Mouse (Mus musculus) spleen, postnatal 4 days (tissue): ENCODE results near the gene Gpc5.
"Not testable (repeated sequence)": the region's sequence is repeated elsewhere in the genome, so short reads cannot be mapped to it uniquely, and the experiment has no call there.

ENCODE experiments used
- DNase-seq, 2 experiments: peaks; one replicate each; pipeline ENCODE4 v3.0.0; 2022; ENCODE audit warnings: low spot score in 2 of 2

The Gpc5 gene

DNA sequence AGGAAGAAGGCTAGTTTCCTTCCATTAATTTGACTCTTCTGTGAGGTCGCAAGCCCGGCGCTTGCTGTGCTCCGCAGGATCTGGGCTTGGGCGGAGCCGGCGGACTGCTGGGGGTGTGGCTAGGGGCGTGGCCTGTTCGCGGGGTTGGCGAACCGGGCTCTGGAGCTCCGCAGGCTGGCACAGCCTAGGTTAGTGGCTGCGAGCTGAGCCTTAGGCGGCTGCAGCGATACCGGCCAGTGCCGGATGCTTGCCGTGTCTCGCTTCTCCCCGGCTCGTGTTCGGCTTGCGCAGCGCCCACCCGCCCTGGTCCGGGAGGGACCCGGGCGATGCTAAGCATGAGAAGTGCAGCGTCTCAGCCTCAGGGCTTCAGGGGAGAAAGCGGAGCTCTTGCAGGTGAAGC, at the start of gene Gpc5:
Gene Gpc5 (plus strand): TSS at position 135 of the 400 bp plus-strand sequence.
- peak; percentile 79 to 86 for DNase-seq

DNA sequence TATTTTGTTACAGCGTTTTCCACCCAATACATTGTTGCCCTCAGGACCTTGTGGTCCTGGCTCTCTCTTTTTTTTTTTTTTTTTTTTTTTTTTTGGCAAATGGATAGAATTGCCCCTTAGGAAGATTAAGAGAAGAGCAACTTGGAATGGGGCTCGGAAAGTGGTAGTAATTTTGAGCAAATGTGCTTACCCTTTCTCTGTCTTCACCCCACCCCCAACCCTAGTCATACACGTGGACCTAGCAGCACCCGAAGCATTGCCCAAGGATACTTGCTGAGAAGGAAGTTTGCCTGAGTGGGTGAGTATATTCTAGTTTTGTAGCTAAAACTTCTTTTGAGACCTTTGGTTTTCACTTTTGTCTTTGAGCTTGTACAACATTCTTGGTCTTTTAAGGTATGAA, 49.4 kb upstream of the Gpc5 start:
- no peak for DNase-seq

DNA sequence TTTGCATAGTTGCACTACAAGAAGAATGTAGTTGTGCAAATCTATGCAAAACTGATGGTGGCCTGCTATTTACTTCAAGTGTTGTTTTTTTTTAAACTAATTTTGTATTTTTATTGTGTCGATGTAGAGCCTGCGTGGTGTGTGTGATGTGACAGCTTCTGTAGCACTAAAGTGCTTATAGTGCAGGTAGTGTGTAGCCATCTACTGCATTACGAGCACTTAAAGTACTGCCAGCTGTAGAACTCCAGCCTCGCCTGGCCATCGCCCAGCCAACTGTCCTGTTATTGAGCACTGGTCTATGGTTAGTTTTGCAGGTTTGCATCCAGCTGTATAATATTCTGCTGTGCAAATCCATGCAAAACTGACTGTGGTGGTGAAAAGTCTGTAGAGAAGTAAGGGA, 48.0 kb upstream of the Gpc5 start:
- DNase-seq = no peak

DNA sequence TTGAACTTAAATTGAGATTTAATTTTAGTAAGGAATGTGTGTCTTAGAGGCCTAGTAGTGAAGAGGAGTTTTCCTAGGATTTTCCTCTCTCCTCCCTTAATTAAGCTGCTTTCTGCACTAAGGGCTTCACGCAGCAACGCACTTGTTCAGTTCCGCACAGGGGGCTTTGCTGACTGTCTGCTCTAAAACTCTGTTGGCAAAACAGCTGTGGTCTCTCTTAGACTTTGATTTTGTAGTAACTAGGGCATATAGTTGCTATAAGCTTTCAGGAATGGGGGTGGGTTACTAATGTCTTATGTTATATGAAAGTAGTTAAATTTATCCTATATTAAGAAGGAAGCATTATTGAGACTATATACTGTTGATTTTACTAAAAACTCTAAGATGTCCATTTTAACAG, 46.3 kb upstream of the Gpc5 start:
- DNase-seq = no peak

DNA sequence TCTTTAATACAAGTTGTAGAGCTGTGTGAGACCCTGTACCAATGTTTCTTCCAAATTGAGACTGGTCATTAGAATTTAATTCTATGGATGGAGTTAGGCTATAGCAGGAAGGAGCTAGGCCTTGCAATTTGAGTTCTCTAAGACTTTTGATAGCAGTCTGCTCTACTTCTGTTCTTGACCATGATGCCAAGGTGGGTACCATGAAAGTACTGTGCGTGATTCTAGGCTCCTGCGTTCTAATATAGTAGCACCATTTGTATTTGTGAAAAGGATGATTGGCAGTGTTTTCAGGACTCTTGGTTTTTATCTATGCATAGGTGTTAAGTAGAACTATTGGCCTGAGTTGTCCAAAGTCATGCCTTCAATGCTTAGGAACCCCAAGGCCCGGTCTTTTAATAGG, 44.7 kb upstream of the Gpc5 start:
- DNase-seq = no peak

DNA sequence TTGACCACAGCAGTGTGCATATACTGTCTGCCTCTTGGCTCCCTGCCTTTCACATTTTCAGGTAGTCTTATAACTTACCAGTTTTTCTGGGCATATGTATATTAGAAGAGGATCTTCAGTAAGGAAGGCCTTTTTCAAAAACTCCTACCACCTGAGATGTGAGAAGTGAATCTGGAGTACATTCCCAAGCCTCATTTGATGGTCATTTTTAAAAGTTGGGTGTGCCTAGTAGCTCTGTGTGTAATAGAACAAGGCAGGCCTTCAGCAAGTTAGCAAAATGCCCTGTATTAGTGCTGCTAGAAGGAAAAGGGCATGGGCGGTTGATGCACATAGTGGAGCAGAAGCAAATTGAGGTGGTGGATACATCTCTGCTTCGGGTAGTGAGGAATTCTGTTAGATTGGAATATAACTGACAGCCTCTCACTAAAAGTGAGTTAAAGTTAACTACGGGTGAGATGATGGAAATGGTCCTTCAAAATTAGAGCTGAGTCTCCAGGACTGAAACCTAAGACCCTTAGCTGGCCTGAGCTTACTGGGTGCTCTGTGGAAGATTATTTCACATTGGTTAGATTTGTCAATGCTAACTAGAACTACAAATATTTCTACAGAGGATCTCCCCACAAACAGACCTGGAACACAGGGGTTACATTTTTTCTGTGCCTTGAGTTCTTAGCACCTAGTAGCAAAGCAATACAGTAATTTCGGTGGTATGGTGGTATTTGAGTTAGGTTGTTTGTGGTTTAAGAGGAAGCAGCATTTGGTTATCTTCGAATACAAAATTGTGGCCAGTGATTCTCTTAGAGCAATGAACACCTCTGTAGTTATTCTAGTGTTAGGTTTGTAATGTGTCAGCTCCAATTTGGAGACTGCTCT, 43.8 kb upstream of the Gpc5 start:
- DNase-seq = no peak

DNA sequence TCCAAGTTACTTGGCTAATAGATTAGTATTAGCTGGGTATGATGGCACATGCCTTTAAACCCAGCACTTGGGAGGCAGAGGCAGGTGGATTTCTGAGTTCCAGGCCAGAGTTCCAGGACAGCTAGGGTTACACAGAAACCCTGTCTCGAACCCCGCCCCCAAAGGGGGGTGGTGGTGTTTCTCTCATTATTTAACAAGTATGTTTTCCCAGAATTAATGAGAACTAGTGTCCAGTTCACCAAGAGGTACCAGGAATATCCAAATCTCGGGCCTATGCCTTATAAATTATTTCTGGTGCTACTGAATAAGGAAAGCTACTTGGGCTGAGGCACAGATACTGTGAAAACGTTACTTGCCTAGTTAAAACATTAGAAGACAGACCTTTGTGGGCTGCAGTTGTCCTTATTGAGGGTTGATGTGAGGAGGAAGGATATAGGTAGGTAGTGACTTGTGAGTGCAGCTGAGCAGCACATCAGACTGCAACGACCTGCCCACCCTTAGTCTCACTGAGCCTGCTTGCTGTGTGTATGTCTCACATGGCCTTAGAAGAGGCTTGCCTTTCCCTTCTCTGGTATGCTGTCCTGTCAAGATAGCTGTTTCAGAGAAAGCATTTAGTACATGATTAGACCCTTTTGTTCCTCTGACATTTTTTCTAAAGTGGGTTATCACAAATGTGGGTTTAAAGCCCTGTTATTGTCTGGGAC, 43.0 kb upstream of the Gpc5 start:
- no peak for DNase-seq

DNA sequence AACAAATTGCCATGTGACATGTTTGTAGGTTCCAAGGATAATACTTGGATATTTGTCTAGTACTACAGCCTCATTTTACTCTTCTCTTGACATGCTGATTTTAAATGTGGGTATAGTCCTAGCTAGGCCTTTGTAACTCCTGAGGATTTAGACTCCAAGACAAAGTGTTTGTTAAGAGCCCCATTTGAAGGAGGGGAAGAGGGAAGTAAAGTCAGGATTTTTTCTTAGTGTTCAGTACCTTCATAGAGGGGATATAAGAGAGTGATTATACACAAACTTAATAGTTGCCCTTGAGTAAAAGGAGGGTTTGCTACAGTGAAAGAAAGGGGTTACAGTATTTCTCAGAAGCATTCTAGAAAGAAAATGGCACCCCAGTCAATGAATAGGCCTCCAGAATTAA, 42.2 kb upstream of the Gpc5 start:
- DNase-seq = no peak

DNA sequence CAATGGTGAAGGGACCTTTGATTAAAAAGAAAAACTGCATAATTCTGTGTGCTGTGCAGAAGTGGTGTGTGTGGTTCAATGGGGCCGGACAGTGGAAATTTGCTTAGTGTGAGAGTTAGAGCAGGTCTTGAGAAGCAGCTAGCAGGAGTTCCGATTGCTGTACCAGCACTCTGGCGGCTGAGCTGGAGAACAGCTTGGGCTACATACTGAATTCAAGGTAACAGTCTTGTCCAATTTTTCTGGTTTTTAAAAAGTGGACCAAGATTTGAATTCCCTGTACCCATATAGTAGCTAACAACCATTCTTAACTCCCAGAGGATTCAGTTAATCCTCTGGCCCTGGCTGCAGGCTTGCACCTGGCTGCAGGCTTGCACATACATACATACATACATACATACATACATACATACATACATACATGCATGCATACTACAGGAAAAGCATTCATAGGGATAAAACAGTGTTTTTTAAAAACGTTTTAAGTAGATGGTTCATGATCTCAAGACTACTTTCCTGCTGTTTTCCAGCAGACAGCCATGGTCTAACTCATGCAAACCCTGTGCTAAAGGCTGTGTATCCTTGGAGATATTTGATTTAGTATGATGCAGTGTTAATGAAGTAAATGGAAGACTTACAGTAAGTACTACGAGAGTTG, 40.8 kb upstream of the Gpc5 start:
- DNase-seq = no peak

DNA sequence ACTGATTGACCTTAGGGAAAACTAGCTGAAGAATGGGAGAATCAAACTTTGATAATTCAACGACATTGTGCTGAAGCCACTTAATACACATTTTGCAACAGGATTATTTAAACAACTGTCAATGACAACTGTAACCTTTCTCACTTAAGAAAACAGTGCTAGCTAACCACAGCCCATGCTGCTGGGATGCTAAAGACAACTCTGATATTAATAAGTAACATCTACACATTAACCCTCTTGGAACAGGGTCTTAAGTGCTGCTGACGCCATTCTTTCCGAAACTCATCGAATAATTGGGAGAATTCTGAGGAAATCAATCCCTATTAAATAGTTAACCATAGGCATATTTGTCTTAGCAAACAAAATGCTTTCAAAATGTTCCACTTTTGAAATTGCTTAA, 39.6 kb upstream of the Gpc5 start:
- no peak for DNase-seq

DNA sequence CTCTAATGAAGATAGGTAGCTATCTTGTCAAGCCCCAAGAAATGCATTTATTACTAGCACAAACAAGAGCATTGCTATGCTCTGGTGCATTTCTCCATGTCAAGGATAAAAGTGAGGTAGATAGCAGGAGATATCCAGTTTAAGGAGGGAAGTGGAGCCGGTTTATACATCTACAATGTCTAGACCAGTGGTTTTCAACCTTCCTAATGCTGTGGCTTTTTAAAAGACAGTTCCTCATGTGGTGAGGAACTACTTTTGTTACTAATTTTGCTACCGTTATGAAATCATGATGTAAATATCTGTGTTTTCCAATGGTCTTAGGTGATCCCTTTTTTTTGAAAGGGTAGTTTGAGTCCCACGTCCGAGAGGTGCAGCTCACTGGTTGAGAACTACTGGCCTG, 37.8 kb upstream of the Gpc5 start:
- no peak for DNase-seq

DNA sequence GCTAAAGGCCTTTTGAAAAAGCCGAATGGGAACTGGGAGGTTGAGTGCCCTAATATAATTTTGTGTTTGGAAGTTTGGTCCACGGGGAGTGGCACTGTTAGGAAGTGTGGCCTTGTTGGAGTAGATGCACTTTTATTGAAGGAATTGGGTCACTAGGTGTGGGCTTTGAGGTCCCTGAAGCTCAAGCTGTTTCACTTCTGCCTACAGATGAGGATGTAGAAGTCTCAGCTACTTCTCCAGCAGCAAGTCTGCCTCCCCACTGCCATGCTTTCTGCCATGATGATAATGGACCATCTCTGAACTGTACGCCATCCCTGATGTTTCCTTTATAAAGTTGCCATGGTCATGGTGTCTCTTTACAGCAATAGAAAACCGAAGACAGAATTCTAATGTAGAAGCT, 34.5 kb upstream of the Gpc5 start:
- no peak for DNase-seq

DNA sequence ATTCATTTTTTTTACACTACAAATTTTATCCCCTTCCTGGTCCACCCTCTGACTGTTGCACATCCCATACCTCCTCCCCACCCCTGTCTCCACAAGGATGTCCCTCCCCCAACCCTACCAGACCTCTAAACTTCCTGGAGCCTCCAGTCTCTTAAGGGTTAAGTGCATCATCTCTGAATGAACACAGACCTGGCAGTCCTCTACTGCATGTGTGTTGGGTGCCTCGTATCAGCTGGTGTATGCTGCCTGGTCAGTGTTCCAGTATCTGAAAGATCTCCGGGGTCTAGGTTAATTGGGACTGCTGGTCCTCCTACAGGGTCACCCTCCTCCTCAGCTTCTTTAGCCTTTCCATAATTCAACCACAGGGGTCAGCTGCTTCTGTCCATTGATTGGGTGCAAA, 25.9 kb upstream of the Gpc5 start:
- DNase-seq = not testable (repeated sequence)

DNA sequence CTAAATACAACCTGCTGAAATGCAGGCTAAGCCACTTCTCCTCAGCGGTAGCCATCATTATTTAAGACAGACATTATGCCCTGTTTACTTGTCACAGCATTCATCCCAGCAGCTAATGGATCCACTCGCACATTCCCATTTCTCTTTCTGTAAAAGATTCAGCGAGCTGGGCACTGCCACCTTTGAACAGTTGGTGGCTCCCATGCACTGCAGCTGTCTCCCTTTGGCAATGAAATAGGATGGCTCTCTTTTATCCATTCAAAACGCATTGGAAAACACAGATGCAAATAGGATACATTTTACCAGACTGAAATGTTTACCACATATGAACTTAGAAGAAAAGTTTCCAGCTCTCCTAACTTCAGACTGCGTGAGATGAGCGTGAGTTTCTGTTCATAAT, 21.5 kb upstream of the Gpc5 start:
- DNase-seq = no peak

DNA sequence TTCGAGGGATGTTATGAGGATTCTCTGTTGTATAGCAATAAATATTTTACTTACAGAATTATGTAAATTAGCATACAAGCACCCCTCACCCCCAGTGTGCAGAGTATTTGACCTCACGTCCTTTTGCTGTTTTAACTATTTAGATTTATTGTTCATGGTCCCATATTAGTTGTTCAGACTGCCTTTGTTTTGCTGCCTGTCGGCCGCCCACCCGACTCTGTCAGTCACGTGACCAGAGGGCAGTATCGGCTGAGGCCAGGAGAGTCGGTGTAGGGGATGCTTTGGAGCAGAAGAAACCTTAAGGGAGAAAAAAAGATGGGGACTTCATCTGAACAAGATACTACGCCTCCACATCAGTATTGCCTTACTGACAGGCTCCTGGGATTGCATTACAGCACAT, 14.7 kb upstream of the Gpc5 start:
- DNase-seq = no peak

DNA sequence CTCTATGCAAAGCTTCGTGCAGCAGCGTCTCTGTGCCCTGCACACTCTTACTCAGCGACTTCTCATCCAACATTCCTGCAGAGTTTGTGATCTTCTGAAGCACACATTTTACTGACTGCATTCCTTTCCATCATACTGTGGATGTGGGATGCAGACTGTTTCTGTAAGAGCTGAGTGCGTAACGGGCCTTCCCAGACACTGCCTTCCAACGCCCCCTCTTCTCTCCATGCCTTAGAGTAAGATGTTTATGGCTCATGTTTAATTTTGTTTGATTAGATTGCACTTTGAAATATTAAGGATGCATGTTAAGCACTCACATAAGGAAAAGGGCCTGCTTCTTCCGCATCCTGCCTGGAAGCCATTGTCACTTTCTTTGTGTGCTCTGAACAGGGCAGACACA, 14.0 kb upstream of the Gpc5 start:
- no peak for DNase-seq

DNA sequence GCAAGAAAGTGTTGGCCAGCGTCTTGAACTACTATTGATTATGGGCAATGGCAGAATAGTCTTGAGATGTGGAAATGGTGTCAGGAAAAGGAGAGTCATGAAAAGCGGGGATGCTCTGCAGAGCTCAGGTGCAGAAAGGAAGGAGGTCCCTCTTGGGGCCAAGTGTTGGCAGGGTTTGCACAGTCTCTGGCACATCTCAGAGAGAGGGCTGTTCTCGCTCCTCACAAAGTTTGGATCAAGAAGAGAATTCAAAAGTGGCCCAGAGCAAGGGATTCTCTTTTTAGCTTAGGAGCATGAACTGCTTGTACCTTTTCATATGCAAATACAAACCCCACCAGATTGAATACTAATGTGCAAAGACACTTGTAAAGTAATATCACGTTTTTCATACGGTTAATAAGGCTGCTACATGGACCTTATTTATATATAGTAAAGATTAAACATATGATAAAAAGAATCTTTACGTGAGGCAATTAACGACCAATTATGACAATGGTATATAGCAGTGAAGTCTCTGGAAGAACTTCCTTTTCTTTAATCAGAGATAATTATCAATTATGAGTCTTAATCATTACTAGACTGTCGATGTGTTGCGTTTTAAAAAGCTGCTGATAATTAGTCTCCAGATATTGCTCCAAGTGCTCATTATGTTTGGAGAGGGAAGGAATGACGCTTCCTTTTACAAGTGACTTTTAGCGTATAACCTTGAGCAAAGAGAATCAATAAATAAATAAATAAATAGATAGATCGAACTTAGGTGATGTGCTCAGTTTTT, 10.1 kb upstream of the Gpc5 start:
- no peak for DNase-seq

DNA sequence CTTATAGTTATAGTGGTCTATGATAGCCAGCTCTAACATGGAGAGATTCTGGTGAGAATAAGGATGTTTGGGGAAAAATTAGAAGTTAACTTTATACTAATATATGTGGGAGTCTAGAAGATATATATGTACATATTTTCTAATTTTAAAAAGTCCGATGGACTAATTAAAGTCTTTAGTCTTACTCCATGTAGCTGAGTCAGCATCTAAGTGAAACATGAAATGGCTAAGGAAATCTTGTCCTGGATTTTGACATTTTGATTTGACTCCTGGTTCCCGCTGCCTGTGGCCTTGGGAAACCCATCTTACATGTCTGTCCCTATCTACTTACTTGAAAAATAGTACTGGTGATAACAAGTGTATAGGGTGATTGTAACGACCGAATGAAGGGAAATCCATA, 1.5 kb upstream of the Gpc5 start:
- no peak for DNase-seq

DNA sequence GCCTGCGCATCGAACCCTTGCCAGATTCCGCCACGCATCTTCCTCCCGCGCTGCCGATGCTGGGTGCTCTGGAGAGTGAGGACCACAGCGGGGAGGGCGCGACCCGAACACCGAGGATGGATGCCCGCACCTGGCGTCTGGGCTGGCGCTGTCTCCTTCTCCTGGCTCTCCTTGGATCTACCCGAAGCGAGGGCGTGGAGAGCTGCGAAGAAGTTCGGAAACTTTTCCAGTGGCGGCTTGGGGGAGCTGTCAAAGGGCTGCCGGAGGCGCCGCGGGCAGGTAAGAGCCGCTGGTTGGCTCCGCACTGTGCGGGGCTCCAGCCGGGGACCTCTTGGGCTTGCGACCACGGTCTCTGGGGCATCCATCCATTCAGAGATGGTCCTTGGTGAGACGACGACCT, 495 bp downstream of the Gpc5 start:
- no peak for DNase-seq

DNA sequence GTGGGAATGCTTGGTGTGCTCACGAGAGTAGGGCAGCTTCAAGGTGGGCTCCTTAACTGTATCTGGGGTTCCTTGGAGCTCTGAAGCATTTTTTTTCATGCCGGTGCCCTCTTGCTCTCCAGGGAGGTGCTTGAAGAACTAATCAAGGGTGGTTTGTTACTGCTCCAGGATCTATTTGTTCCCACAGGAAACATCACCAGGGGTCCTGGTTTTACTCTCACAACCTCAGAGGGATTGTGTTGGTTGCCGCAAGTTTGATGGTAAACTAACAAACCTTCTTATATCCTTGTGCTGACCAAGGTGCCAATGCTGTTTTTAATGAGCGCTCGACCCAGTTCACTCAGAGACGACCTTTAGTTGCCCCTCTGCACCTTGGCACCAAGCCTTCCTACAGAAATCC, 937 bp downstream of the Gpc5 start:
- DNase-seq = no peak

DNA sequence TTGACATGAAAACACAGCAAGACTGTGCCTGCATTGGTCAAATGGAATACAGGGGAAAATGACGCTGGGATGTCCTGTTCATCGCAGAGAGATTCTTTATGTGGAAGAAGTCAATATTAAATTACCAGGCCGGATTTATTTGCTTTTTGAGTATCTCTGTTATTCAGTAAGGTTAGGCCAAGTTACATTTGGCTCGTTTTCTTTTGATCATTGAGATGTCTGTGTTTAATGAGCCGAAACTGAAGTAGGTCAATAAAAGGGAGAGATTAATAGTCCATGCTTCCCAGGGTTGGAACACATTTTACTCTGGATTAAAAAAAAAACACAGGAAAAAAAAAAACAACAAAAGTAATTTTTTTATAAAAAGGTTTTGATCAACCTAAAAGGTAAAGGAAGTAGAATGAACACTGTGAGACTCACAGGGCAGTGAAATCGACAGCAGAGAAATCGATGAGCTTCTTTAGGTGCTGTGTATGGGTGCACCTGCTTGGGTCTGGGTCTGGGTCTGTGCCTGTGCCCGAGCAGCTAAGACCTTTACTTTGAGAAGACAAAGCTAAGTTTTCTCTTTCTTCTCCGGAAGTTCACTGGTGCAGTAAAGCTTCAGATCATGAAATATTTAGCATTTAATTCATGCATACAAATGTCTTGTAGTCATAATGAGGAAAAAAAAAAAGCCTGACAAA, 8.7 kb downstream of the Gpc5 start:
- no peak for DNase-seq

DNA sequence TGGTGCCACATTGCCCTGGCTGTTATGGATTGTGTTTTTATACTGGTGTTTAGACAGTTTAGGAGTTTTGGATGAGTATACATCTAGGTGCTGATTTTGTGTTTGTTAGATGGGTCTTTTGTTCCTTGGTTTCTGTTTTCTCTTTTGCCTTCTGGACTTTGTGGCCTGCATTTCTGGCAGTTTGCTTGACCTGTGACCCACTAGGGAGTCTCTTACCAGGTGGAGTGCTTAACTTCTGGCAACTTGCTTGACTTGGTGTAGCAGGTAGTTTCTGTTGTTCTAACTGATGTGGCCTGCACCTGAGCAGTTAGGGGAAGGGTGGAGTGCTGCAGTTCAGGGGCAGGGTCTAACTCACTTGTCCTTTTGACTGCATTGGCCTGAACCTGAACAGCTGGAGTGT, 14.3 kb downstream of the Gpc5 start:
- DNase-seq = no peak
